Mouse (Mus musculus): ENCODE results near the gene Cdv3. TPM values are rescaled to one million over a fixed set of nuclear protein-coding genes. Genes with fewer than 3 reads are reported as not detected.

The Cdv3 gene
- polyA plus RNA-seq, 1 experiment = 208 TPM

GRCm38 (mm10) chr9:103376346-103377320, 11.0 kb upstream of the Cdv3 start:
- TF ChIP-seq POLR2A (IDR thresholded peaks at IDR 0.05; ENCODE audit: low read depth, low read length) (no peak), CTCF (IDR thresholded peaks at IDR 0.05; ENCODE audit: borderline replicate concordance, insufficient read depth, low read length) (no peak)
- Histone ChIP-seq H3K4me3 (ENCODE audit: insufficient read depth, low read length) (no peak overlapping the region), H3K27ac (ENCODE audit: insufficient read depth, low read length) (no peak overlapping the region), H3K4me1 (ENCODE audit: control insufficient read depth, insufficient read depth, low read length) (peaks cover 14% of the 10 kb centered on the region)

- peaks cover 17% of the 10 kb centered on the region for H3K4me1 ChIP-seq (ENCODE audit: control insufficient read depth, insufficient read depth, low read length)
- peak overlapping the region; percentile 28; the same call in 1 of the 2 replicates for H3K27ac ChIP-seq (ENCODE audit: insufficient read depth, low read length)
- no peak overlapping the region for H3K4me3 ChIP-seq (ENCODE audit: insufficient read depth, low read length)
- no peak for TF ChIP-seq CTCF (IDR thresholded peaks at IDR 0.05; ENCODE audit: borderline replicate concordance, insufficient read depth, low read length)
- TF ChIP-seq POLR2A (IDR thresholded peaks at IDR 0.05; ENCODE audit: low read depth, low read length) = no peak
Observed at GRCm38 (mm10) chr9:103372271-103373010, 6.8 kb upstream of the Cdv3 start.

DNA sequence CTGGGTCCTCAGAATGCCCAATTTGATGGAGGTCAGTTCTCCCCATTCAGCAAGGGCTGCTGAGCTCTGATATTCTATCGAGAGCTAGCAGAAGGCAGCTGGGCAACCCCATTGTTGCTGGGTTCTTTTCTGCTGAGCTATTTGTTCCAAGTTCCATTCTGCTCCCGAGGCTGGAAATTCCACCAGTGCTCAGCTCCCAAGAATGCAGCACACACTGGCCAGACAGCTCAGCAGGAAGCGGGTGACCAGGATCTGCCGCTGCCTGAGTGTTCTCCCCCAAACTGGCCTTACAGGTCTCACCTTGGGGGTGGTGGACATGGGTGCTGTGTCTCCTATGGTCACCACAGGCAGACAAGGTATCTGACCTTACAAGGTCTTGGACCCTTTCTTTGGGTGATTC, 4.3 kb upstream of the Cdv3 start:
- TF ChIP-seq CTCF (IDR thresholded peaks at IDR 0.05; ENCODE audit: borderline replicate concordance, insufficient read depth, low read length) (no peak), POLR2A (IDR thresholded peaks at IDR 0.05; ENCODE audit: low read depth, low read length) (no peak)
- no peak overlapping the region for H3K27ac ChIP-seq (ENCODE audit: insufficient read depth, low read length)

GRCm38 (mm10) chr9:103366356-103366755, 716 bp upstream of the Cdv3 start:
- TF ChIP-seq POLR2A (IDR thresholded peaks at IDR 0.05; ENCODE audit: low read depth, low read length) (no peak), CTCF (IDR thresholded peaks at IDR 0.05; ENCODE audit: borderline replicate concordance, insufficient read depth, low read length) (no peak)

More for the DNA sequence above, 4.3 kb upstream of the Cdv3 start:
- Histone ChIP-seq H3K4me3 (ENCODE audit: insufficient read depth, low read length) (no peak overlapping the region), H3K4me1 (ENCODE audit: control insufficient read depth, insufficient read depth, low read length) (peaks cover 14% of the 10 kb centered on the region; the same call in 1 of the 2 replicates)

DNA sequence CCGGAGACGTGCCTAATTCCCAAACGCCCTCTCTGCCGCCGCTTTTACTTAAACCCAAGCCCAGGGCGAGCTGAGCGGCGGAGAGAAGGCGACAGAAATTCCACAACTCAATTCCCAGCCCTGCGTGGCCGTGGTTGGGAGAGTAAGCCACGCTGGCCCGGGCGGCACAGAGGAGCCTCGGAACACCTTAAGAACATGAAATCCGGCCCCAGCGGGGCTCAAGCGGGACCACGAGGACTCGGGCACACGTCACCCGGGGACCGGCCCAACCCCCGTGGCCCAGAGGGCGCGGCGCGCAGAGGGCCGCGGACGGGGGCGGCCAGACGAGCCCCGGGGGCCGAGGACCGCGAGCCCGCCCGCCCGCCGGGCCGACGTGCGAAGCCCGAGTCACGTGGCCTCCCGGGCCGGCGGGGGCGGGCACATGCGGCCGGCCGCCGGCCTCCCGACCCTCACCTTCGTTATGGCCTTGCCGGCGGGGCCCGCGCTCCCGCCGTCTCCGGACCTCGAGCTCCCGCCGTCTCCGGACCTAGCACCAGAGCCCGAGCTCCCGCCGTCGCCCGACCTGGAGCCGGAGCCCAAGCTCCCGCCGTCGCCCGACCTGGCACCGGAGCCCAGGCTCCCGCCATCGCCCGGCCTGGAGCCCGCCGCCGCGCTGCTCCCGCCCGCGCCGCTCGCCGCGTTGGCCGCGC, 895 bp downstream of the Cdv3 start:
- Histone ChIP-seq H3K4me1 (ENCODE audit: control insufficient read depth, insufficient read depth, low read length) (peaks cover 8% of the 10 kb centered on the region; the same call in 1 of the 2 replicates), H3K4me3 (ENCODE audit: insufficient read depth, low read length) (peak overlapping the region; percentile 100), H3K27ac (ENCODE audit: insufficient read depth, low read length) (peak overlapping the region; percentile 97)
- no peak for TF ChIP-seq CTCF (IDR thresholded peaks at IDR 0.05; ENCODE audit: borderline replicate concordance, insufficient read depth, low read length)
- no peak for TF ChIP-seq POLR2A (IDR thresholded peaks at IDR 0.05; ENCODE audit: low read depth, low read length)

More at GRCm38 (mm10) chr9:103366356-103366755, 716 bp upstream of the Cdv3 start:
- peak overlapping the region; percentile 70 for H3K27ac ChIP-seq (ENCODE audit: insufficient read depth, low read length)
- peaks cover 7% of the 10 kb centered on the region; the same call in 1 of the 2 replicates for H3K4me1 ChIP-seq (ENCODE audit: control insufficient read depth, insufficient read depth, low read length)
- peak overlapping the region; percentile 22 for H3K4me3 ChIP-seq (ENCODE audit: insufficient read depth, low read length)

DNA sequence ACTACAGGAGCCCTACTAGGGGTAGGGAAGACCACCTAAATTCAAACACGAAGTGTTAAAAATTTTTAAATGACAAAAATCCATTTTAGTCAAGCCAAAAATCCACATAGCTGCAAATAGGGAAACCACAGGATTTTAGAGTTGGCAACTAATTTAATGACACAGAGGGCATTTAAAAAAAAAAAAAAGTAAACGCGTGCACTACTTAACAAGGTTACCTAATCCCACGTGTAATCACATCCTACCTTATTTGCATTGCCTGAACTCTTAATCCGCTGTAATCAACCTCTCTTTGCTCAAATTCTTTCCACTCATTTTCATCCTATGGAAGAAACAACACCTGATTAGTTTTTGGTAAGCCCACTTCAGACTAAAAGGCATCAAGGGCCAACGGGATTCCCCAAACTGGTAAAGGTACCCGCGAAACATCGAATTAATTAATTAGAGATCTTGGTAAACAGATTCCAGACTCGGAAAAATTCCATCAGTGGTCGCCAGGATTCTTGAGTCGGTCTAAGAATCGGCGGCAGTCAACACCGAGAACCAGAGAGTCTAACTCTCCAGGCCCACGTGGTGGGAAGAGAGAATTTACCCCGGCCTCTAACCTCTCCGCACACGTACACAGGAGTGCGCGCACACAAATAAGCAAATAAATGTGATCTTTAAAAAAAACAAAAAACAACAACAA, 1.8 kb downstream of the Cdv3 start:
- no peak for TF ChIP-seq CTCF (IDR thresholded peaks at IDR 0.05; ENCODE audit: borderline replicate concordance, insufficient read depth, low read length)
- TF ChIP-seq POLR2A (IDR thresholded peaks at IDR 0.05; ENCODE audit: low read depth, low read length) = no peak
- Histone ChIP-seq H3K4me3 (ENCODE audit: insufficient read depth, low read length) (peak overlapping the region; percentile 100), H3K4me1 (ENCODE audit: control insufficient read depth, insufficient read depth, low read length) (peaks cover 9% of the 10 kb centered on the region; the same call in 1 of the 2 replicates), H3K27ac (ENCODE audit: insufficient read depth, low read length) (peak overlapping the region; percentile 77)

- no peak overlapping the region for H3K27ac ChIP-seq (ENCODE audit: insufficient read depth, low read length)
- H3K4me1 ChIP-seq (ENCODE audit: control insufficient read depth, insufficient read depth, low read length) = peaks cover 9% of the 10 kb centered on the region
- TF ChIP-seq POLR2A (IDR thresholded peaks at IDR 0.05; ENCODE audit: low read depth, low read length) = no peak
- TF ChIP-seq CTCF (IDR thresholded peaks at IDR 0.05; ENCODE audit: borderline replicate concordance, insufficient read depth, low read length) = no peak
- H3K4me3 ChIP-seq (ENCODE audit: insufficient read depth, low read length) = peak overlapping the region; percentile 100
Observed at GRCm38 (mm10) chr9:103363088-103363487, 2.6 kb downstream of the Cdv3 start.

GRCm38 (mm10) chr9:103360642-103361041, 5.0 kb downstream of the Cdv3 start:
- Histone ChIP-seq H3K4me3 (ENCODE audit: insufficient read depth, low read length) (no peak overlapping the region), H3K4me1 (ENCODE audit: control insufficient read depth, insufficient read depth, low read length) (peaks cover 6% of the 10 kb centered on the region), H3K27ac (ENCODE audit: insufficient read depth, low read length) (no peak overlapping the region)
- no peak for TF ChIP-seq POLR2A (IDR thresholded peaks at IDR 0.05; ENCODE audit: low read depth, low read length)
- TF ChIP-seq CTCF (IDR thresholded peaks at IDR 0.05; ENCODE audit: borderline replicate concordance, insufficient read depth, low read length) = no peak

DNA sequence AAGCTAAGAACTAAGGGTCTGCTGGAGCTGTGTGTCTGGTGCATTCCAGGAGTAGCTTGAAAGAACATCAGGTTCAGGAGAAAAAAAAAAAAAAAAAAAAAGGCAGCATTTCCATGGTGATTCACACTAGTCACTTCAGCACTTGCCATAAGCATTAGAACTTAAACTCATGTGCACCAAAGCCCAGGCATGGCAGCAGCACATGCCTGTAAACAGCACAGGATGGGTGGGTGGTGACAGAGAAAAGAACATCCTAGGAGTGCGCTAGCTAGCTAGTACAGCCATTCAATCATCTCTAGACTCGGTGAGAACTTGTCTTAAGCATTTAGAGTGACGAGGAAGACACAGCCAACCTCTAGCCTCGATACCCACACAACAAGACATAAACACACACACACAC, 7.1 kb downstream of the Cdv3 start:
- H3K4me1 ChIP-seq (ENCODE audit: control insufficient read depth, insufficient read depth, low read length) = peaks cover 6% of the 10 kb centered on the region
- H3K27ac ChIP-seq (ENCODE audit: insufficient read depth, low read length) = no peak overlapping the region
- TF ChIP-seq POLR2A (IDR thresholded peaks at IDR 0.05; ENCODE audit: low read depth, low read length) (no peak), CTCF (IDR thresholded peaks at IDR 0.05; ENCODE audit: borderline replicate concordance, insufficient read depth, low read length) (no peak)
- H3K4me3 ChIP-seq (ENCODE audit: insufficient read depth, low read length) = no peak overlapping the region

Data from embryonic fibroblast, embryonic 13.5 days (primary cell).